Mouse (Mus musculus): ENCODE data around the gene Rnf121.

Rnf121 gene

GRCm38 (mm10) chr7:102065046-102065891, at the start of gene Rnf121, which contains the start of the genes Xndc1 and Xntrpc:
Rnf121 (minus strand) TSS chr7:102065469.
Xndc1 (plus strand) TSS chr7:102065511.
Xntrpc (plus strand) TSS chr7:102065713.
- in situ Hi-C loops (cut with MboI, MseI), result no loop called here

- in situ Hi-C loops (cut with MboI, MseI), result no loop called here
Measured at GRCm38 (mm10) chr7:102113151-102113729, 48.0 kb upstream of the Rnf121 start.

GRCm38 (mm10) chr7:102109746-102110145, 44.5 kb upstream of the Rnf121 start:
- in situ Hi-C loops (cut with MboI, MseI), result no loop called here

- in situ Hi-C loops (cut with MboI, MseI), result no loop called here
Measured at GRCm38 (mm10) chr7:102109171-102109570, 43.9 kb upstream of the Rnf121 start, which contains the start of gene Art5. Art5 (minus strand) TSS chr7:102109489.

- in situ Hi-C loops (cut with MboI, MseI), result no loop called here
Measured at GRCm38 (mm10) chr7:102108206-102108605, 42.9 kb upstream of the Rnf121 start.

DNA sequence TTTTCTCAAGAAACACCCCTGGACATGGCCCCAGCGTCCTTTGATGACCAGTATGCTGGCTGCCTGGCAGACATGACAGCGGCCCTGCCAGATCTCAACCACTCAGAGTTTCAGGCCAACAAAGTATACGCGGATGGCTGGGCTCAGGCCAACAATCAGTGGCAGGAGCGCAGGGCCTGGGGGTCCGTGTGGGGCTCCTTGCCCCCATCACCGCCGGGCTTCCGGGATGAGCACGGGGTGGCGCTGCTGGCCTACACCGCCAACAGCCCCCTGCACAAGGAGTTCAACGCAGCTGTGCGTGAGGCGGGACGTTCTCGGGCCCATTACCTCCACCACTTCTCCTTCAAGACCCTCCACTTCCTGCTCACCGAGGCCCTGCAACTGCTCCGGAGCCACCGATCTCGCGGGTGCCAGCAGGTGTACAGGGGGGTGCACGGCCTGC, 41.5 kb upstream of the Rnf121 start:
- in situ Hi-C loops (cut with MboI, MseI), result no loop called here

- in situ Hi-C loops (cut with MboI, MseI), result no loop called here
Measured at GRCm38 (mm10) chr7:102104126-102104525, 38.9 kb upstream of the Rnf121 start.

DNA sequence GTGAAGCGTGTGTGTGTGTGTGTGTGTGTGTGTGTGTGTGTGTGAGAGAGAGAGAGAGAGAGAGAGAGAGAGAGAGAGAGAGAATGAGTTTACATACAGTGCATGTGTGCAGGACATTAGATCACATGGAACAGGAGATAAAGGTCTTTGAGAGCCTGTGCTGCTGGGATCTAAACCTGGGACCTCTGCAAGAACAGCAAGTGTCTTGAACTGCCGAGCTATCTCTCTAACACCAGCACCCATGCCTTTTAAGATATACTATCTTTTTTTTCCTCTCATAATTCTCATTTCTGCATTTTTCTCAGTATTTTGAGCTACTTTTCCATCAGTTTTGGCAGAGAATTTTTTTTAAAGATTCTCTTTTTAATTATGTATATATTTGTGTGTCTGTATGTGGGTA, 38.3 kb upstream of the Rnf121 start:
- in situ Hi-C loops (cut with MboI, MseI), result no loop called here

DNA sequence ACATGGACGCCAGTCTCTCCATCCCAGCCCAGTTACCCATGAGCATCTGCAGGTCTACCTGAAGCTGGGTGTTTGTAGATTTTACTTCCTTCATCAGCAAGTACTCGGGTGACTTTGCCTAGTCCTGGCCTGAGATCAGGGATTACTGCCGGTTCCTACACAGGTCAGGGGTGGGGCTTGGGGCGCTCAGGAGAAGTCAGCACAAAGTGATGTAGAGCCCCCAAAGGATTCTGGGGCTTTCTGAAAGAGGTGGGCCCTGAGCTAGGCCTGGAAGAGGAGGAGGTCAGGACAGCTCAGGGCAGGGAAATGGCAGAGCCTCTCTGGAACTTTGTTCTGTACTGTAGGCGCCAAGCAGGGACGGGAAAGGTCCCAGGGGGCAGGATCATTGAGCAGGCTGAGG, 37.4 kb upstream of the Rnf121 start:
- in situ Hi-C loops (cut with MboI, MseI), result no loop called here

DNA sequence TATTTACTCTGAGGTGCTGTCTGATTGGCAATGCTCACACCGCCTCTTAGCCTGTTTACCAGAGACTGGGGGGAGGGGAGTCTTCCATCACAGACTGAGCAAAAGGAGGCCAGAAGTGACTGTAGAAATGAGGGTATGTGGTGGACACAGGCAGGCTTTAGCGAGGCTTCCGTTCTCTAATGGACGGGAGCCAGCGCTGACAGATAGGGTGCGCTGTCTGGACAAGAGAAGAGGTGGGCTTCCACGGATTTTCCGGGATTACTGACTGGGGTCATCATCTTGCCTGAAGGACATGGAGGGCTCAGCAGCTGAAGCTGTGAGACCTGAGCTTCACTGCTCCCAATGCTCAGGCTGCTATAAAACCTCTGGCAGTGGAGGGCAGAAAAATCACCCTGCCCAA, 37.0 kb upstream of the Rnf121 start:
- in situ Hi-C loops (cut with MboI, MseI), result no loop called here

GRCm38 (mm10) chr7:102101487-102101886, 36.2 kb upstream of the Rnf121 start, which contains the start of gene Art1:
Art1 (plus strand) TSS chr7:102101743.
- in situ Hi-C loops (cut with MboI, MseI), result no loop called here

- in situ Hi-C loops (cut with MboI, MseI), result no loop called here
Measured at GRCm38 (mm10) chr7:102100868-102101267, 35.6 kb upstream of the Rnf121 start.

- in situ Hi-C loops (cut with MboI, MseI), result no loop called here
Measured at GRCm38 (mm10) chr7:102099760-102100661, 34.7 kb upstream of the Rnf121 start.

DNA sequence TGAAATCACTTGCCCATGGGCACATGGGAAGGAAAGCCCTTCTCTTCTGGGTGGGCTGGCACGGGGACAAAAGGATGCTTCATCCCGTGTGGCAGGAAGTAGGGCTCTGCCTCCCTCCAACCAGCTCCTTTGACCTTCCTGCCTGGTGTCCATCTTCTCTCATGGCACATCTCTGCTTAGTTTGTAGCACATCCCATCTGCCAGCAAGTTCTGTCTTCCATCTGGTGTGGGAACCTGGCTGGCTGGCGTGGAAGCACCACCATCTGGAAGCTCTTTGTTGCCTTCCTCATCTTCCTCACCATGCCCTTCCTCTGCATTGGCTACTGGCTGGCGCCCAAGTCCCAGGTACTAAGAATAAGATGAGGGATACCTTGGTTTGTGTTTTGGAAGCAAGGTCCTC, 22.1 kb upstream of the Rnf121 start:
- in situ Hi-C loops (cut with MboI, MseI), result no loop called here

GRCm38 (mm10) chr7:102084041-102084696, 18.9 kb upstream of the Rnf121 start:
- in situ Hi-C loops (cut with MboI, MseI), result loop anchor here (5.0 kb wide), 1 partner anchor 157 kb away; no protein-coding TSS in a partner anchor

DNA sequence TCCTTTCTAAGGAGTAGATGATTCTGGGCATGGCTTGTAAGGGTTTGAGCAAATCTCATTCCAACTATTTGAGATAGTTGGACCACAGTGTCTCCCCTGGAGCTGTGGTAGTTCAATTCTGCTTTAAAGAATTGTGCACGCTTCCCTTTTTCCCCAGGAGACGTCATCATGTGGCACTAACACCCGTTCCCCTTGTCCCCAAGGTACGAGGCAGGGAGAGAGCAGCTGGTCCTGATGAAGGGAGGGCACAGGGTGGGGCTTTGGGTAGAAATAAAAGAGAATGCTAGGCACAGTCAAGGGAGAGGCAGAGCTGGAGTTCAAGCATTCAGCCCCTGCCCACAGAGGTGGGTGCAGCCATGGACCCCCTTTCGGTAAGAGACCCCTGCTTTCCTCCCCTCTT, 17.5 kb upstream of the Rnf121 start, which contains the start of gene Trpc2:
Gene Trpc2 (plus strand): TSS at position 301 of the 400 bp plus-strand sequence.
- in situ Hi-C loops (cut with MboI, MseI), result loop anchor here (5.0 kb wide), 1 partner anchor 156 kb away; no protein-coding TSS in a partner anchor

DNA sequence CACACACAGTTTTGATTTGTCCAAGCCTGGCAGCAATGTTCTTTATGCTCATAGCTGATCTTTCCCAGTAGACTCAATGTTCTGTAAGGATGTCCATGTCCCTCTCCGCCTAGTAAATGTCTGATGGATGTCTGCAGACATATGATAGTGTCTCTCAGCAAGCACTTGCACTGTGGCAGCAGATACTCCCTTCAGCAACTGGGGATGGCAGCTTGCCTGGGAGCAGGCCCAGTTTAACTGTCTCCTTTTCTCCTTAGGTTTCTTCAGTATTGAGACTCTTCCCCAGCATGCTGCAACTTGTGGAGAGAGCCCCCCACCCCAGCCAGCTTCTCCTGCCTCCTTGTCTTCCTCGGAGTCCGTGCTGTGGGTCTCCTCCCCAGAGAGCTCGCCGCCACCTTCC, 16.5 kb upstream of the Rnf121 start:
- in situ Hi-C loops (cut with MboI, MseI), result loop anchor here (5.0 kb wide), 1 partner anchor 154 kb away; no protein-coding TSS in a partner anchor

DNA sequence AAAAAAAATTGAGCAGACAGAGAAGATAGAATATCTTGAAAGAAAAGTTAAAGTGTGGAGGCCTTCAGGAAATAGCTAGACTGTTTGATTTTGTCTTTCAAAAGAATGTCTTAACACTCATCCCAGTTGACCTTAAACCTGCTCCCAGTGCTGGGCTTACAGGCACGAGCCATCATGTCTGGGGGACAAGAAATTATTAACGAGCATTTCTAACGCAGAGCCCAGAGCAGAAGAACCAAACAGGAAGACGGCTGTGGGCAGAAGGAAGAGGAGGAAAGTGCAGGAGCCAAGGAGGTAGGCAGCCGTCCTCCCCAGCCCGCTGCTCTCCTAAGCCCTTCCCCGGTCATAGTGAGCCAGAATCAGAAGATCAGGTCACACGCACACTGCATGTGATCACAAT, 15.0 kb upstream of the Rnf121 start:
- in situ Hi-C loops (cut with MboI, MseI), result loop anchor here (5.0 kb wide), 1 partner anchor 153 kb away; no protein-coding TSS in a partner anchor

DNA sequence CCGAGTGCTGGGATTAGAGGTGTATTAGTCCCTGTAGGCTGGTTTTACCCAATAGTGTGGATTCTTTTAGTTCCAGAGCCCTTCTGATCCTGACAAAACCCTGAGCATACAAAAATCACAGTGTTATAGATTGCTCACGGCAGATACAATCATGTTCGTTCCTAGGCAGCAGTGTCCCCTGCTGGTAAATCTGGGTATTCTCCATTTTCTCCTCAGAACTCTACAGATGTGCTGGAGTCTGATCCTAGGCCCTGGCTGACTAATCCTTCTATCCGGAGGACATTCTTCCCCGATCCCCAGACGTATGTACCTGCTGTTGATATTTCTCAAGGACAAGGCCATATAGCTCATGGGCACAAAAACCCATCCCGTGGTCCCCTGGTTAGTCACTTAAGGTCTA, 13.2 kb upstream of the Rnf121 start:
- in situ Hi-C loops (cut with MboI, MseI), result loop anchor here (5.0 kb wide), 1 partner anchor 416 kb away; the partner anchor contains the start of gene Clpb

- in situ Hi-C loops (cut with MboI, MseI), result loop anchor here (5.0 kb wide), 1 partner anchor 415 kb away; the partner anchor contains the start of gene Clpb
Measured at GRCm38 (mm10) chr7:102076714-102077296, 11.5 kb upstream of the Rnf121 start.
